Mouse (Mus musculus): ENCODE measurements around the gene Mthfsl. TPM values are rescaled to one million over a fixed set of nuclear protein-coding genes. Genes with fewer than 3 reads are reported as not detected.
"Not testable (repeated sequence)": the region's sequence is repeated elsewhere in the genome, so short reads cannot be mapped to it uniquely, and the experiment has no call there.

Mthfsl gene
- total RNA-seq (2021): 10 to 100 TPM; 16.8 to 17.0 TPM
- polyA plus RNA-seq (2012; rRNA removed): 16.4 and 16.7 TPM in 2 replicates
- long read RNA-seq, partial matches to known transcripts: 0 of 15 reads
- long read RNA-seq, other reads (novel, unspliced or antisense): 7 of 15 reads

DNA sequence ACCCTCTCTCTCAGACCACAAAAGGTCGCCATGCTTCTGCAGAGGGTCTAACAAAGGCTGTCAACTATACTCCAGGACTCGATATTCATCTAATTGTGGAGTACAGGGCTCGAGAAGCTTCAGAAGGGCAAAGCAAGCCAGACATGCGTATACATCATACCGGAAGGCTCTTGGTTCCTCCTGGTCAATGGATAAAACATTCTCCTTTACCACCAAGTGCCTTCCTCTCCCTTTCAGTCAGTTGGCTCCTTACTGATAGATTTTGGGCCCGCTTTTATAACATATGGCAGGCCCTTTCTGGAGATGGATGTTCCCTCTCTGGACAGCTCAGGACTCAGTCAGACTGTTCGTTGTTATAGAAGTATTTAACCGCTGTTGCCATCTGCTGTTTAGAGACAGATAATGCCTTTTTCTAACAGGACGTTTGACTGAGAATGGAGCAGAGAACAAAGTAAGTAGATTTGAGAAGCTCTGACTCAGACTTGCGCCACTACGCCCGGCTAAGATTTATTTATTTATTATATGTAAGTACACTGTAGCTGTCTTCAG lies at the start of gene Mthfsl:
Mthfsl (minus strand) TSS at position 308 of the 549 bp plus-strand sequence.
- H3K4me1 ChIP-seq (ENCODE audit: control insufficient read depth, insufficient read depth, low read length); H3K79me2 ChIP-seq (replicated peaks; ENCODE audit: control insufficient read depth, insufficient read depth, low read length); H3K27me3 ChIP-seq (ENCODE audit: control insufficient read depth, insufficient read depth, low read length); intact Hi-C loops (cut with DNase I); H3K36me3 ChIP-seq (ENCODE audit: control insufficient read depth, insufficient read depth, low read length): not testable (repeated sequence)
- Histone ChIP-seq H3K9ac (ENCODE audit: low read depth, low read length) (peak within 1 kb of the TSS; percentile 74), H3K4me3 (peak within 1 kb of the TSS; percentile 50), H3K27ac (peak within 1 kb of the TSS; percentile 91)
- WGBS: 9% methylated on average over 11 of the region's 12 CpGs
- TF ChIP-seq CTCF (IDR thresholded peaks at IDR 0.05): peak; percentile 60
- DNase-seq: peak; percentile 46 to 50

DNA sequence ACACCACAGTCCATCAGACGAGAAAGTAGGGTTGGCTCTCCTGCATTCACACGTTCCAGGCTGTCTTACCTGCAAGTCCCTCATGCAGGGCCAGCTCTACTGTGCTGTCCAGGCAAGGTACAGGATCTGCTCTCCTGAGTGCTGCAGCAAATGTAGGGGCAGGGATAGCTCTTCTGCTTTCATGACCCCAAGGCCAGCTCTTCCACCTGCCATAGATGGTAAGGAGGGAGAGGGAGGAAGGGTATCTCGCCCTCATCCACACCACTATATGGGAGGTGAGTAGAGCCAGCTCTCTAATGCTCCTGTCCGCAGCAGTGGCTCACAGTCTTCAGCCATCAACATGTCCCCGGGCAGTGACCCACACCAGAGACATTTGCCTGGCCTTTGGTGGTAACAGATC lies 49.4 kb upstream of the Mthfsl start:
- DNase-seq; H3K4me1 ChIP-seq (ENCODE audit: control insufficient read depth, insufficient read depth, low read length); H3K27ac ChIP-seq; H3K9ac ChIP-seq (ENCODE audit: low read depth, low read length); H3K79me2 ChIP-seq (replicated peaks; ENCODE audit: control insufficient read depth, insufficient read depth, low read length); H3K4me3 ChIP-seq; intact Hi-C loops (cut with DNase I); H3K27me3 ChIP-seq (ENCODE audit: control insufficient read depth, insufficient read depth, low read length); H3K36me3 ChIP-seq (ENCODE audit: control insufficient read depth, insufficient read depth, low read length): not testable (repeated sequence)
- WGBS: 73% methylated on average over 4 of the region's 5 CpGs

DNA sequence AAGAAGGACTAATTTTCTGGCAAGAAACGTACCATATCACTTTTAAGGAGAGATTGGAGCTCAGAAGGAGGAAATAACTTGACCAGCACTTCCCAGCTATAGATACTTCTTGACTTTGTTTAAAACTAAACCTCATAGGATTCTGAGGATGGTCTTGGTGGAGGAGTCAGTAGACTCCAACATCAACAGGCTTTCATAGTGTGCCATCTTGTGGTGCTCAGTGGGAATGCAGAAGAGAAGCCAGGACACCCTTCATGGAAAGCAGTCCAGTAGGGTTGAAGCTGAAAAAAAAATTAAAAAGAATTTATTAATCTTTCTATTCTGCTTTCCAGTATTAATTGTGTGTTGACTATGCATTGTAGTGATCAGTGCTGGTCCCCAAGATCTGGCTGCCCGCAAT lies 26.6 kb upstream of the Mthfsl start:
- H3K4me1 ChIP-seq (ENCODE audit: control insufficient read depth, insufficient read depth, low read length); H3K4me3 ChIP-seq; H3K79me2 ChIP-seq (replicated peaks; ENCODE audit: control insufficient read depth, insufficient read depth, low read length); H3K36me3 ChIP-seq (ENCODE audit: control insufficient read depth, insufficient read depth, low read length); H3K27me3 ChIP-seq (ENCODE audit: control insufficient read depth, insufficient read depth, low read length); H3K27ac ChIP-seq; H3K9ac ChIP-seq (ENCODE audit: low read depth, low read length); intact Hi-C loops (cut with DNase I): not testable (repeated sequence)
- 33% methylated on average over 1 of the region's 2 CpGs for WGBS
- peak; percentile 42 for TF ChIP-seq CTCF (IDR thresholded peaks at IDR 0.05)
- peak in 1 of 2 experiments; percentile 33 for DNase-seq

DNA sequence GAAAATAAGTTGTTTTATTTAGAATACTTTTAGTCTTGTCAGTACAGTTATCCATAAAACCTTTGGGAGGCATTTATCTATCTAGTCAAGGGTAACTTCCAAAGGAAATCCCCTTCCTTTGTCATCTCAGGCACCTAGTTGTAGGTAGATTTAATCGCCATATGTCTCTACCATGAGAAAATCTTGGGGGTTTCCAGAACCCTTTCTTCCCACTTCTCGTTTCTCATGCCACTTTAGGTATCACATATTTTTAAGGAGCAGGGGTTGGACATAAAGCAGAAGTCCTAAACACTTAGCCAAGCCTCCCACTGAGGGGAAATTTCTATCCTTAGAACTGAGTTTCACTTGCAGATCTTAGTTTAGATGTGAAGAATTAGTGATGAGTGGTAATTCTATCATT lies 25.9 kb upstream of the Mthfsl start:
- DNase-seq; H3K27me3 ChIP-seq (ENCODE audit: control insufficient read depth, insufficient read depth, low read length); H3K4me1 ChIP-seq (ENCODE audit: control insufficient read depth, insufficient read depth, low read length); intact Hi-C loops (cut with DNase I); H3K36me3 ChIP-seq (ENCODE audit: control insufficient read depth, insufficient read depth, low read length); H3K79me2 ChIP-seq (replicated peaks; ENCODE audit: control insufficient read depth, insufficient read depth, low read length); H3K9ac ChIP-seq (ENCODE audit: low read depth, low read length); H3K4me3 ChIP-seq; H3K27ac ChIP-seq: not testable (repeated sequence)
- WGBS: no CpG with 5 or more reads among the region's 2 CpGs

DNA sequence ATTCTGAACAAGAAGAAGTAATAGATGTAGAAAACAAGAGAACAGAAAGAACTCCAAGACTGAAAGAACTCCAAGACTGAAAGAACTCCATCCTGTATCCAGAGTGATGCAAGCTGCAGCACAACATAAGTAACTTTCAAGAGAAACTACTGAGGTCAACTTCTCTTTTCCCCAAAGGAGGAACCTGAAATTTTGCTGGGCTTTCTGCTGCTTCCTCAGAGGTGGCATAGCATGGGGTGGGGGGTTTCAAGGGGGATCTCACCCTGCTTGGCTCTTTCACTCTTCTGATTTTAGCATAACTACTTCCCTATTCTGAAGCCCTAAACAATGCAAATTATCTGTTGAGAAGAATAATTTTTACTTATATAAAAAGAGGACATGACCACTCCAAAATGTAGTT lies 15.2 kb upstream of the Mthfsl start:
- intact Hi-C loops (cut with DNase I); H3K27ac ChIP-seq; H3K79me2 ChIP-seq (replicated peaks; ENCODE audit: control insufficient read depth, insufficient read depth, low read length): not testable (repeated sequence)

DNA sequence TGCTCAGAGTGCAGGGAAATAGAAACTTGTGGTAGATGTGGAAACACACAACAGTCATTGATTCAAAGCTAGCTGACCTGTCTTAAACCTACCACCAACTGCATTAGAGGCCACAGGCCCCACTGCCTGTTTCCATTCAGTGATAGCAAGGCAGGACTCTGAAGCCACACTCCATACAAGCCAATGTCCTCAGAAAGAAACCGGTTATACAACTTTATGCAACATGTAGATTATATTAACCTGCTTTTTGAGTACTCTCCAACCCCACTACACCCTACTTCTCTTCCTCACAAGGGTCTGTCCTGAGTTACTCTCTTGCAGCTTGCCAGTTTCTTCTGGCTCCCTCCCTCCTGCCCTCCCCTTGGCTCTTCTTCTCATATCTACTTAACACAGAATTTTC lies 13.1 kb upstream of the Mthfsl start:
- DNase-seq; H3K9ac ChIP-seq (ENCODE audit: low read depth, low read length); intact Hi-C loops (cut with DNase I); H3K4me1 ChIP-seq (ENCODE audit: control insufficient read depth, insufficient read depth, low read length); H3K79me2 ChIP-seq (replicated peaks; ENCODE audit: control insufficient read depth, insufficient read depth, low read length); H3K27ac ChIP-seq; H3K36me3 ChIP-seq (ENCODE audit: control insufficient read depth, insufficient read depth, low read length); H3K4me3 ChIP-seq; H3K27me3 ChIP-seq (ENCODE audit: control insufficient read depth, insufficient read depth, low read length): not testable (repeated sequence)
- 85% methylated on average over 1 of the region's 1 CpGs for WGBS

More for the DNA sequence above, 15.2 kb upstream of the Mthfsl start:
- not testable (repeated sequence) for H3K4me1 ChIP-seq (ENCODE audit: control insufficient read depth, insufficient read depth, low read length); H3K4me3 ChIP-seq; H3K27me3 ChIP-seq (ENCODE audit: control insufficient read depth, insufficient read depth, low read length); H3K36me3 ChIP-seq (ENCODE audit: control insufficient read depth, insufficient read depth, low read length); H3K9ac ChIP-seq (ENCODE audit: low read depth, low read length); DNase-seq

DNA sequence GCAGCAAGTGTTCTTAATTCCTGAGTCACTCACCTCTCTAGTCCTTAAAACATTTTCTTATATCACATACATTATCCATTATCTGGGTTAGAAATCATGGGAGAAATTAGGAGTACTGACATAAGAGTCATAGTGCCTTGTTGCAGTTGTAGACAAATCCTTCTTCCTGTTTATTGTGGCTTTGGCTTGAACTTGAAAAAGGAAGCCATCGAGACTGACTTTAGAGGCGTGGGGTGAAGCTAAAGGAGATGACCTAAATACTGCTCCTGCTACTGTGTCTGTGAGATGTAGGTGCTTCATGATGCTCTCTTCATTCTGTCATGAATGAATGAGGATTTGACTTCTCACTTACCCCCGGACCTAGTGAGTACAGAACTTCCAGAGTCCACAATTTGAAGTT lies 12.2 kb upstream of the Mthfsl start:
- H3K27ac ChIP-seq: not testable (repeated sequence)

DNA sequence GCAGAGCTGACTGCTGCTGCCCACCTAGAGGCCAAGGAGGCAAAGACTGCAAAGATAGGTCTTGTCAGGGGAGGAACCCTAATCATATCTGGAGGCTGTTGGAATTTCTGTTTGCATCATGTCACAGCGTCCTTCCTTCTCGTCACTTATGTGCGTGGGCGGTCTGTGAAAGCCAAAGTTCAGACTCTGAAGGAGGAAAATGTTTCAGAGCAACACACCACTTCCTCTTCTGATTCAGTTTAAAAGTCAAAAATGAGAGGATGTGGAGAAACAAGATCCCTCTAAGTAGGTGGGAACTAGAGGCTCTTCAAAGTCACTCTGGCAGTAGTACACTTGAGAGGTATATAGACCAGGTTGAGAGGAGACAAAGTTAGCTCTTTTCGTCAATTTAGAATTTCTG lies 11.6 kb upstream of the Mthfsl start, which contains the start of gene Bcl2a1d:
Bcl2a1d (minus strand) TSS at position 187 of the 400 bp plus-strand sequence.
- H3K4me3 ChIP-seq; H3K27me3 ChIP-seq (ENCODE audit: control insufficient read depth, insufficient read depth, low read length); H3K4me1 ChIP-seq (ENCODE audit: control insufficient read depth, insufficient read depth, low read length); H3K9ac ChIP-seq (ENCODE audit: low read depth, low read length); H3K36me3 ChIP-seq (ENCODE audit: control insufficient read depth, insufficient read depth, low read length); intact Hi-C loops (cut with DNase I); DNase-seq; H3K79me2 ChIP-seq (replicated peaks; ENCODE audit: control insufficient read depth, insufficient read depth, low read length); H3K27ac ChIP-seq: not testable (repeated sequence)
- 39% methylated on average over 5 of the region's 5 CpGs for WGBS

More for the DNA sequence above, 12.2 kb upstream of the Mthfsl start:
- H3K4me1 ChIP-seq (ENCODE audit: control insufficient read depth, insufficient read depth, low read length); H3K27me3 ChIP-seq (ENCODE audit: control insufficient read depth, insufficient read depth, low read length); H3K79me2 ChIP-seq (replicated peaks; ENCODE audit: control insufficient read depth, insufficient read depth, low read length); H3K4me3 ChIP-seq; H3K36me3 ChIP-seq (ENCODE audit: control insufficient read depth, insufficient read depth, low read length); DNase-seq; H3K9ac ChIP-seq (ENCODE audit: low read depth, low read length); intact Hi-C loops (cut with DNase I): not testable (repeated sequence)
- WGBS: 61% methylated on average over 2 of the region's 3 CpGs

DNA sequence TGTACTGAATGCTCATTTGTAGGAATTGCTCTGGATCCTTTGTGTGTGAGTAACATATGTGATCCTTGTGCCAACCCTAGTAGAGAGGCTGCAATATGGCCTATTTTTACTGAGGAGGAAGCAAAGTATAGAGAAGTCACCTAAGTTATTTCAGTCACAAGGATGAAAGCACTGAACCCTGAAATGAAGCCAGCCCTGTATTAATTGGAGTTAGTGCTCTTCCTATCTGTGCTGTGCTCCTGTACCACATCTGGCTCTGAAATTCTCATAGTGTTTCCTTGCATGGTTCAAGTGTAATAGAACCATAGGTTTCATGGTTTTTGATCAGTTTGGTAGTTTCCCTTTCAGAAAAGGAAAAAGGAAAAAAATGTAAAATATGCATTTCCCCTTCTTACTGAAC lies 8.2 kb upstream of the Mthfsl start:
- H3K27ac ChIP-seq; H3K27me3 ChIP-seq (ENCODE audit: control insufficient read depth, insufficient read depth, low read length); H3K9ac ChIP-seq (ENCODE audit: low read depth, low read length); DNase-seq; intact Hi-C loops (cut with DNase I); H3K4me1 ChIP-seq (ENCODE audit: control insufficient read depth, insufficient read depth, low read length); H3K4me3 ChIP-seq; H3K79me2 ChIP-seq (replicated peaks; ENCODE audit: control insufficient read depth, insufficient read depth, low read length); H3K36me3 ChIP-seq (ENCODE audit: control insufficient read depth, insufficient read depth, low read length): not testable (repeated sequence)

DNA sequence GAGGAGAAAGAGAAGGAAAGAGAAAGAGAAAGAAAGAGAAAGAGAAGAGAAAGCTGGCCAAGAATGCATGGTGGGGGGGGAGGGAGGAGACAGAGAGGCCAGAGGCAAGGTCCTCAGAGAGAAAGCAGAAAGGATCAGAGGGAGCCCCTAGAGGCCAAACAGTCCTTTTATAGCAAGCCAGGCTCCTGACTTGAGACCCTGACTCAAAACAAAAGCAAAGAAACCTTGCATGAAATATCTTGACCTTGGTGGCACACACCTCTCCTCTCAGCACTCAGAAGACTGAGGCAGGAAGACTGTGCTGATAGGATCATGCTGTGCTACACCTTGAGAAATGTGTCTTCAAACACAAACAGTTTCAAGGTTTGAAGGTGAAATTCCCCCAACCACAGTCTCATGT lies 1.5 kb upstream of the Mthfsl start:
- H3K4me1 ChIP-seq (ENCODE audit: control insufficient read depth, insufficient read depth, low read length); H3K79me2 ChIP-seq (replicated peaks; ENCODE audit: control insufficient read depth, insufficient read depth, low read length); H3K4me3 ChIP-seq; H3K27ac ChIP-seq; H3K27me3 ChIP-seq (ENCODE audit: control insufficient read depth, insufficient read depth, low read length); H3K36me3 ChIP-seq (ENCODE audit: control insufficient read depth, insufficient read depth, low read length); H3K9ac ChIP-seq (ENCODE audit: low read depth, low read length); intact Hi-C loops (cut with DNase I); DNase-seq: not testable (repeated sequence)
